Mouse (Mus musculus) skeletal muscle tissue, adult 2 months (tissue): ENCODE measurements around the gene Slc9a8.

Source experiments
- DNase-seq: peaks from one replicate; pipeline ENCODE4 v3.0.0-alpha.2; 2012; ENCODE audit warnings: low read depth, low spot score

Slc9a8 gene

DNA sequence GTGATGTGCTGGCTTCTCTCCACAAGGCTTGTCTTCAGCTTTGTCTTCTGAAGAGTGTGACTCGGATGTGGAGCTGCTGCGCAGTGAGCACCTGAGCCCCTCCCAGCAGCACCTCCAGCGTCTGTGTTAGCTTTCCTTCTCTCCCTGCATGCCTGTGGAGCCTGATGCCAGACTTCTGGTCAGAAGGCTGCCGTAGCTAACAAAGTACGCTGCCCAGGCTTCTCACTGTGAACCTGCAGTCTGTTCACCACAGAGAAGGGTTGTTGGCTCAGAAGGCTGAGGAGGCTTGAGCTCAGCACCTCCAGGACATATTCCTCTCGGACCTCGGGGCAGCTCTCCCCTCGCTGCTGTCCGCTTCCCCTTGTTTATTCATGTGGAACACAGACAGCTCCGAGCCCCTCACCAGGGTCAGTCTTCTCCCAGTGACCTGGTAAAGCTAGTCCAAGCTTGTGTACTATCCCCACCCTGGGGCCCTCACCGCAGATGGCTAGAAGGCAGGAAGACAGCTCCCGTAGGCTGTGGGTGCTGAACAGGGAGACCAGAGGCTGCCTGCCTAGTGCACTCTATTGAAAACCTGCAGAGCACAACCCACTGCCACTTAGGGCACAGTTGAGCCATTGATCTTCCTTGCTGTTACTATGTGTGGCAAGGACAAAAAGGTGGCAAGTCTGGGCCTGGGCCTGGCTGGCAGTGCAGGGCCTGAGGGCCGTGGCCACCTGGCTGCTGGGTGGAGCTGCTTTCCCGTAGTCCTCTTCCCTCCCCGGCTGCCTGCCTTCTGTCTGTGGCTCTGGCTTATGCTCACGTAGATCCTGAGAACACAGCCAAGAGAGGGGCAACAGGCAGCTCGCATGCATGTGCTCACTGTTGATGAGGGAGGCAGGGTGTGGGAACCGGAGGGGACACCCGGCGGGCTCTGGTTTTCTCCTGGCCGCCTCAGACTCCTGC, 28.1 kb downstream of the Slc9a8 start:
- DNase-seq, result no peak

DNA sequence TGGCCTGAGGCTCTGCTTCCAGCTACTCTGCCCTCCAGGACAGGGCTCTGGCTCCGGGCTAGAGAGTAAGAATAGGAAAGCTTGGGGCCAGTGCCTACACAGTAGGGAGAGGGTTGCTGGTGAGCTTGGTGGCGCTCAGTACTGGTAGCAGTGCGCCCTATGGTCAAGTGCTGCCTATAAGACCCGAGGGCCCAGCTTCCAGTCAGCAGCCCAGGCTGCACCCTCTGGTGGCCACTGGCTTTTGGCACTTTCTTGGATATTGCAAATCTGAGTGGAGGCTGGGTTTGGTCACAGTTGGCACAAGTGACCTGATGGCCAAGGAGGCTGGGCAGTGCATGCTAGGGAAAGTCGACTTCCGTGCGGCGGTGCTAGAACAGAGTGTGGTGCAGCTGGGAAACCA, 29.1 kb downstream of the Slc9a8 start:
- no peak for DNase-seq

DNA sequence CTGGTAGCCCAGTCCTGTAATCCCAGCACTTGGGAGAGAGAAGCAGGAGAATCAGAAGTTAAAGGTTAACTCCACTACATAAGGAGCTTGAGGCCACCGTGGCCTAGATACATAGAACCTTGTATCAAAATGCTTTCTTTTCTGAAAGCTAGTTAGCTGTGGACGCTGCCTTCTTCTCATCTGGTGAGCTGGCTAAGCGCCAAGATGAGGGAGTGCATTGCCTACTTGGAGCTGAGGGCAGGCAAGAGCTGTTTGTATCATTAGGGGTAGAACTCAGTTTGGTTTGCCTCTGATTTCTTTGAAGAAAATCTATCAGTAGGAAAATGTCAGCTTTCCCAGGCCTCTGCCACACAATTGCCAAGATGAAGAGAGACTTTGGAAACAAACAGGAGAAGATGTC, 32.3 kb downstream of the Slc9a8 start:
- DNase-seq, result no peak

DNA sequence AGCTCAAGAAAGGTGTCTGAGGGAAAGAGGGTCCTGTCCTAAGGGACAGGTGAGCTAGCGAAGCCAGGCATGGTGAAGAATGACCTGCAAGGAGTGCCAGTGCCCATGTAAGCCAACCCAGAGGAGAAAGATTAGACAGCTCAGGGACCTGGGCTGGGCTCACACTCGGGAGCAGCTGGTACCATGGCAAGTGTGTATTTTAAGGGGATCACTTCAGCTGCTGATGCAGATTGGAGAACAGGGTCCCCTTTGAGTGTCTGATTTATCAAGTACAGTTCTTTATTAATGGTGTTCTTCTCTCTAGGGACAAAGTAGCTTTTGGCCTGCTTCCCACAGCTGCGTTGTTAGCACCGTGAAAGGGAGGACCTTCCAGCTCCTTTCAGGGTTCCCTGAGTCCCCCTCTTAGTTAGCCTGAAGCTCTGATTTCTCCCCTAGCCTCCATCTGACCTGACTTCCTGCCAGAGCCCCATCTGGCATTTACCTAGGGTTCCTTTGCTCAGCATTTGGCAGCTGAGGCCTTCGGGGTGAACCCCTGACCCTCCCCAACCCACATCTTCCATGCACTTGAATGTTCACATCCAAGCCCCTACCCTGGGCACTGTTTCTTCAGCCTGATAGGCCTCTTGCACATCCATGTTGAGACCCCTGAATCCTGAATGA, 35.0 kb downstream of the Slc9a8 start:
- no peak for DNase-seq

DNA sequence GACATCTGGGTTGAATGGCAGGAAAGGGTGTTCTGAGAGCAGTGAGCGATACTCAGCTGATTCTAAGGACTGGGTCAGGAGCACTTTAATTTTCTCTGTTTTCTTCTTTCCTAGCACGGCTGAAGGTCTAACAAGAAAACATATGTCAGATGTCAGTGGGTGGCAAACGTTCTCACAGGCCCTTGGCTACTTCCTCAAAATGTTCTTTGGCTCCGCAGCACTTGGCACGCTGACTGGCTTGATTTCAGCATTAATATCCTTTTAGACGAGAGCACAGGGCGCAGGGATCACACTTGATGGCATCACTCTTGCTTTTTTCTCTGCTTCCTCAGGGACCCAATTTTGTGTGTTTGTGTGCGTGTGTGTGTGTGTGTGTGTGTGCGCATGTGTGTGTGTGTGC, 35.7 kb downstream of the Slc9a8 start:
- no peak for DNase-seq

DNA sequence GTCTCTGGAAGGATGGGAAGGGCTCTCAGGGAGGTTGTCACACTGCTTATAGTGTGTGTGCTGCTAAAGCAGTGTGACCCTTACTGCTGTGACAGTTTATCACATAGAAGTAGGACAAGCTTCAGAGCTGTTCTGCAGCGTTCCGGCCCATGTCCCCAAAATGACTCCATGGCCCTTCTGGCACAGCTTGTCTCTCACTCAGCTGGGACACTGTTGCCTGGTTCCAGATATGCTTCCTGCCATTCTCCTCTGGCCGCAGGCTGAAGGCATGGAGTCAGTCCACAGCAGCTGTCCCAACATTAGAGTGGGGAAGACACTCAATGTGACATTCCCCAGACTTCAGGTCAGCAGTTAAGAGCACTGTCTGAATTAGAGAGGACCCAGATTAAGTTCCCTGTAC, 37.0 kb downstream of the Slc9a8 start:
- DNase-seq, result peak; percentile 48

DNA sequence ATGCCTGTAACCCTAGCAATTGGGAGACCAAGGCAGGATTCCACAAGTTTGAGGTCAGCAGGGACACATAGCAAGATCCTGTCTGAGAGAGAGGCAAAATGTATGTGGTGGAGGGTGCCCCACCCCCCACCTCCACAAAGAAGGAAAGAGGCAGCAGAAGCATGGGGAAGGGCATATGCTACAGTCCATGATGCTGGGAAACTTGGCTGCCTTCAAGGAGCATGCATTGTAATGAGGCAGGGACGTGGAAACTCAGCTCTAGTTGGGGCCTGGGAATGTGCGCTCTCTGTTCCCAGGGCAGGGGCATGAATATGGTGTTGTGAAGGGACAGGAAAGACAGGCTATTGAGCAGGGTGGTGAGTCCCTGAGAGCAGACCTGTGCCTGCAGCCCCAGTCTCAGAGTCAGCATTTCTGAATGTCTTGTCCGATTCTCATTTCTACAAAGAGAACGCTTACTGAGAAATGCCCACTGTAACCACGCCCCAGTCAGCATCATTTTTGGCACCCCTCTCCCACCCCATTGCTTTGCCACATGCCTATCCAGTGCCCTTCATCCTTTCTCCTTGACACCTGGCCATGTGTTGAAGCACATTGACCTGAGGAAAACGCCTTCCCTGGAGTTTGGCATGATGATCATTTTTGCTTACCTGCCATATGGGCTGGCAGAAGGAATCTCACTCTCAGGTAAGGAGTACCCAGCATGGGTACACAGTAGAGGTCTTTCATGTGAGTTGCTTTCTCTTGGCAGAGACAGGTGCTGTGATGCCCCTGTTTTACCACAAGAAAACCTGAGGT, 37.8 kb downstream of the Slc9a8 start:
- no peak for DNase-seq

DNA sequence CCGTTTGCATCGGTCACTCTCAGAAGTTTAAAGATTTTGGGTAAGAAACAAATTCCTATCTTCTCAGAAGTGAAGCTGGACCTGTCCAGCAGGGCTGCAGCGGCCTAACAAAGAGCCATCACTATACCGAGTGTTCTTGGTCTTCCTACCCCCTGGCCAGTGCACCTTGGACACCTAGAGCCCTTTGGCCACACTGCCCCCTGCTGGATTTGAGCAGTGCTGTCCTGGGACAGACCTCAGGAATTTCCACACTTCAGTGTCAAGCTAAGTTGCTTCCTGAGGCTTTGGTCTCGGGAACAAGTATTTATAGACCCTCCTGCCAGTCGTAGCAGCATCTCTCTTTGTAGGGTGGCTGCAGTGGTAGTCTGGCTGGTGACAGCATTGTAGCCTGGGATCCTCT, 41.4 kb downstream of the Slc9a8 start:
- peak; percentile 56 for DNase-seq

DNA sequence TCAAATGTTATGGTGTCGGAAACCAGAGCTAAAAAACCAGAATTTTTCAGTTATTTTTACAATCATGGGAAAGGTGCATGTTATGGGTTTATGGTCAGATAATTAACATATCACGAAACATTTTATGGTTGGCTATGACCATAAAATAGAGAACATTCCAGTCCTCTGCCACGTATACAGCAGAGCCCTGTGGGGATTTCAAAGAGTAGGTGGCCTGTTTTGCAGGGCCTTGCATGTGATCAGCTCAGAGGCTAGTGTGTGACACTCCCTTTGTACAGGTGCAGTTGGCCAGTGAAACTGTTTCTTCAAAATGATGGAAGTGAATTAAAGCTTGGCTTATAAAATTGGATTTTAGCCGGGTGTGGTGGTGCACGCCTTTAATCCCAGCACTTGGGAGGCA, 42.3 kb downstream of the Slc9a8 start:
- DNase-seq, result no peak

DNA sequence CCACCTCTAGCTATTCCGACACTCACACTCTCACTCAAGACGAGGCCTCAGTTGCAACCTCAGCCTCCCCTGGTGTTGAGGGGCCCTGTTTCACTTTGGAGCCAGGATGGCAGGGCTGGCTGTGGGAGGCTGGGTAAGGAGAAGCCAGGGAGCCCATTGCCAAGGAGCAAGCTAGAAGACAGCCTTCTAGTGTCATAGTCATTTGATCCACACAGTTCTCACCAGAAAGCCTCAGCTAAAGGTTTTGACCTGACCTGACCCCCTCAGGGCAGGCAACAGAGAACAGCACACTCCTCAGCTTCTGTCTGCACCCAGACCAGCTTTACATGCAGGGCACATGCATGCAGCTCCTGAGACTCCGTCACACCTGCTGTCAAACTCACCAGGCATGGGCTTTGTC, 44.4 kb downstream of the Slc9a8 start:
- peak; percentile 75 for DNase-seq

DNA sequence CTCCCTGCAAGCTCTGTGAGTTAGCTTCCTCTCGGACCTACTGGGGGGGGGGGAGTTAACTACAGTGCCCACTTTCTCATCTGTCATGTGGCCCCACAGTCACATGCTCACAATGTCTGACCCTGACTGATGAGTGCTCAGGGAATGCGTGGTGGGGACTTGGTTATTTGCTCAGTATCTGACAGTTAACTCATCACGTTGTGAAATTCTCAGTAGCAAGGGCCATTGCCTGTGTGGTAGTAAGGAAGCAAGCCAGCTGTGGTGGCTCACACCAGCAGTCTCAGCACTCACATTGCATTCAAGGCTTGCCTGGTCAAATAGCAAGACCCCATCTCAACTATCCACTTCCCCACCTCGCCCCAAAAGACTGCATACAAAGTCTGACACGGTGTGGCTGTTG, 45.7 kb downstream of the Slc9a8 start:
- DNase-seq, result no peak

DNA sequence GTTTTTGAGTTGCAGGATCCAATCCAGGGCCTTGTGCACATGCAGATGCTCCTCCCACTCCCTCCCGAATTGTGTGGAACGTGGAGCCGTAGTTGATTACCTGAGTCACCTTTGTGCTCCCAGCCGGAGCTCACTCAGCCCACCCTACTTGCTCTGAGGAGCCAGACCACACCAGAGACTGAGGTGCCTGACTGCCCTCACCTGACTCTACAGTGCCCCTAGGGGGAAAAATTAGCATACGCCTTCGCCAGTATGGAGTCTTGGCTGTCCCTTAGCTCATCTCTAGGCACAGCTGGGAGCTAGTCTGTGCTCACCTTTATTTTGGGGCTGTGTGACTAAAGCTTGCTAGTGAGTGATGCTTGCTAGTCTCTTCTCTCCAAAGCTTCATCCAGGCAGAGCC, 46.9 kb downstream of the Slc9a8 start:
- no peak for DNase-seq

DNA sequence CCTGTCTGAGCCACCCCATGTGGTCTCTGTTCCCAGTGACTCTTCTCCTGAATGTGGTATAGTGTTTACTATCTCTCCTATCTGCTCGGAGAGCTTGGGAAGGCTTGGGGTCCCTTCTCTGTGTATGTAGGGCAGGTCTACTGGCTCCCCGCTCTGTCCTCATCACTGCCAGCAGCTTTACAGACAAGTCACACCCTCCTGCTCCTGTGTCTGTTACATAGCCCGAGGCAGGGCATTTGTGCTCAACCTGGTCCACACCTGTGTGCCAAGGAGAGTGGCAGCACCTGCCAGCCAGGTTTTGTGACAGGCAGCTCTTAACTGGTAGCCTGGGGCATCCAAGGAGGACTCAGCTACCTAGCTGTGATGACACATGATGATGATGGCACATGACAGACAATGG, 49.1 kb downstream of the Slc9a8 start:
- DNase-seq, result no peak

DNA sequence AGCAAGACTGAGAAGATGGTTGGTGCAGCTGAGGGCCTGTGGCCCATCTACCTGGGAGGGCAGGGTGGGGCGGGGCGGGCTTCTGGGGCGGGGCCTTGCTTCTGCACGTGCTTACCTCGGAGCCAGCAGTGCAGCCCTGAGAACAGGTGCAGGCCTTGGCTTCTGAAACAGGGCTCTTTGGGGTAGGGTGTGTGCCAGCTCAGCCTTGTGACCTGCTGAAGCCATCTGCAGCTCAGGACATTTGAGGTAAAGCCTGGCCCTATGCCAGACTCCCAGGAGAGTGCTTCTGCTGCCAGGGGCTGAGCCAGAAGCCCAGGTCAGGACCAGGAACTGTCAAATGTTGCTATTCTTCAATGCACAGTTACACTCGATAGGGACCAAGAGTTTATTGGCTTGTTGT, 50.1 kb downstream of the Slc9a8 start:
- DNase-seq, result peak; percentile 69

DNA sequence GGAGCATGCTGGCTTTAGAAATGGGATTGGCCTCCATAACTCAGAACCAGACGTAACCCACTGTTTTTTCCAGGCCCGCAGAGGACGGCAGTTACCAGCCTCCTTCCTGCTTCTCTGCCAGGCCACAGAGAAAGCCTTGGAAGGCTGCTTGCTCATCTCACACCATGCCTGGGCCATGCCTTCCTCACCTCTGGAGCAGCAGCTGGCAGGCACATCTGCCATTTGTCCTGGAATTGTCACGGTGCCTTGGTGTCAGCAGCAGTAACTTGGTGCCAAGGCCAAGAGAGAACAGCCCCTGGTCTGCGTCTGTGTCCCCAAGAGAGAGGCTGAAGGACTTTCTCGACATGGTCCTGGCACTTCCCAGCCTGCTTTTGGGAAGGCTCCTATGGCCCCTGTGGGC, 52.7 kb downstream of the Slc9a8 start:
- no peak for DNase-seq

DNA sequence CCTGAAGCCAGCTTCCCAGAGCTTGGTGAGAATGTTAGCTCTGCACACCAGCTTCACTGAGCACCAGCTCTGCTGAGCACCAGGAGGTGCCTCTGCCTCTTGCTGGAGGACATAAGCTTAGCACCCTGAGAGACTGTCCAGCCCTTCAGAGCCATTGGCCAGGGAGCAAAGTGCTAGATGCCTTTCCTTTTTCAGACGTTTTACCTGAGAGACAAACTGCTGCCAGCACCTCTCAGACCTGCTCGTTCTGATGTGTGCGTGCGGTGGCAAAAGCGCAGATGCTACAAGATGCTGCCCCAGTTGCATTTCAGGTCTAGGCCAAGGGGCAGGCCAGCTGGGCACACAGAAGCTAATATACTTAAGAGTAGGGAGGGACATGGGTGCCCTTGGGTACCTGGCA, 54.1 kb downstream of the Slc9a8 start:
- no peak for DNase-seq

DNA sequence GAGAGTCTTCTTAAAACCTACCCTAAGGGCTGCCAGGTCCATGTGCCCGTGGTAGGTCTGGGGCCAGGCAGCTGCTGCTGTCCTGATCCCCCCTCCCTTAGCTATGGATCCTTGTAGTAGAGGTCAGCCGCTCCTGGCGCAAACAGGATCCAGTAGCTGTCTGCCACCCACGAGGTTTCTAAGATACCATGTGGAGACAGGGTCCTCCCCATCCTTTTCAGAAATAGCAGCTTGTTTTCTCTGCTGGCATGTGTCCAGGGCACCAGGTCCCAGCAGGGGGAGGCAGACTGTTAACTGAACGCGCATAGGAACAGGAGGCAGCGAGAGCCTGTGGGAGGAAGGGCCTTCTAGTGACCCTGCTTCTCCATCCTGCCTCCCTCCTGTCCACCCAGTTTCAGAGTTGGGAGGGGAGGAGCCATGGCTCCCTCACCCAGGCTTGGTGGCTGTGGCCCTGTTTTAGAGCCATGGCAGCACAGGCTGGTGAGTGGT, 54.7 kb downstream of the Slc9a8 start:
- peak; percentile 52 for DNase-seq

DNA sequence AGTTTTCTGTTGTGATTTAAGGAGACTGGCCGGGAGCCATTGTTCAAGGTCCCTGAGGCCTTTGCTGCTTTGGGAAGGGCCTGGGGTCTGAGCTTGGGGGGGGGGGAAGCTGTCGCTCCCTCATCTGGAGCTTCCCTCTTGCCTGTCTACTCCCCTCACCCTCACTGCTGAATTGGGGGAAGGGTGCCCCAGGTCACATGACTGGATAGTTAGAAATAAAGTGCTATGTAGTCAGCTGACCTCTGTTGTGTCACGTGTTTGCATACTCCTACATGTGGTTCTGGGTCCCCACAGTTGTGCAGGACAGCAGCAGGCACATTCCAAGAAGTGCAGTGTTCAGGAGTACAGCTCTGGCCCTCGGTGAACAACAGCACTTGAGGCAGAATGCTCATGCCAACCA, 55.2 kb downstream of the Slc9a8 start:
- no peak for DNase-seq

DNA sequence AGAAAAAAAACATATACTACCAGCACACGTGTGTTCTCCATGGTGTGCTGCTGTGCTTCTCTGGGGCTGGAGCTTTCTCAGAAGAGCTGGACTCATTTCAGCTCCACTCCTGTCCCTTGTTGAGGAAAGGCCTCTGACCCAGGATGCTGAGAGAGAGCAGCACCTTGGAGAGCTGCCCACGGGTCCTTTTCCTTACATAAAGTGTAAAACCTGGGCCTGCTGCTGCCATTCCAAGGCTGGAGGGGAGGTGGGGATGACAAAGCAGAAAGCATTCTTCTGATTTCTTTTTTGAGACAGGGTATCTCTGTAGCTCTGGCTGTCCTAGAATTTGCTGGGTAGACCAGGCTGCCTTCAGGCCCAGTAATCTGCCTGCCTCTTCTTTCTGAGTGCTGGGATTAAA, 56.6 kb downstream of the Slc9a8 start:
- DNase-seq, result no peak

DNA sequence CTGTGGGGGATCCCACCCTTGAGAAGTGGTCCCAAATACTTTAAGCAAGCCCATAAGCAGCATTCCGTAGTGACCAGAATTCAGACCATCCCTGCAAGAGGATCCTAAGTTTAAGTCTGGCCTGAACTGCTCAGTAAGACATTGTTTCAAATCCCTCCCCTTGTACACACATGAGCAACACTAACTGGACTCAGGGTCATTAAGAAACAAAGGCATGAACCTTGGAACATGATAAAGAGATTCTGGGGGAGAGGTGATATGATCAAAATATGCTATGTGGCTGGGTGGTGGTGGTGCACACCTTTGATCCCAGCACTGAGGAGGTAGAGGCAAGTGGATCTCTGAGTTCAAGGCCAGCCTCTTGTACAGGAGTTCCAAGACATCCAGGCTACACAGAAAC, 58.0 kb downstream of the Slc9a8 start:
- DNase-seq, result no peak

DNA sequence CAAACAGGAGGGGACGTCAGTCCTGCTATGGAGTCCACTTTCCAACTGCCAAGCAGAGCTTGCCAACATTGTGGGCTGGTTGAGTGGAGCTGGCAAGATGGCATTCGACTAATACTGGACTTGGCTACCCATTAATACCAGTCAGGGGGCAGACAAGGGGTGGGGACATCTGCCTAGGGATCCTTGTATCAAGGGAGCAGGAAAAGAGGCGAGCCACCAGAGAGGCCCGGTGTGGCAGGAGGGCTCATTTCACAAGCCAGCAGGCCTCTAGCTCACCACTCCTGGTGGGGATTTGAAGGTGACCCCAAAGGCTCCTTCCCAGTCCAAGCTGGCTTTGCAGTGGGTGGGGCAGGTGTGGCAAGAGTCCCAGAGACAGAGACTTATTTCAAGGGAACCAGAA, 61.2 kb downstream of the Slc9a8 start:
- no peak for DNase-seq
